In genomic region chr1:169934005-169934725, GRCm38 (mm10) we compare ENCODE assay signal across 9 mouse cellular contexts. TPM values are rescaled to one million over a fixed set of nuclear protein-coding genes. Genes with fewer than 3 reads are reported as not detected.
DNase-seq lines count a peak whose midpoint lies in the region; ATAC-seq lines count a peak whose summit lies in the region.
"Had no signal": no experiment of that assay in that cellular context is flagged by ENCODE, and none has a peak within 500 bp of the region (broad histone marks: within the 10 kb centered on the region; RNA-seq: fewer than 3 reads in every experiment).

No protein-coding gene starts in this region.

- peaks cover 15% of the 10 kb centered on the region for H3K4me1 ChIP-seq in forebrain, embryonic 13.5 days
- peaks cover 5% of the 10 kb centered on the region for H3K4me1 ChIP-seq in hindbrain, embryonic 14.5 days (replicated peaks; ENCODE audit: control insufficient read depth, insufficient read depth, low read length)
- peaks cover 26% of the 10 kb centered on the region for H3K4me1 ChIP-seq in midbrain, embryonic 15.5 days

- ATAC-seq in cerebellum, adult (ENCODE audit: insufficient number of reproducible peaks, low FRiP score, low TSS enrichment) = peak; percentile 54
- ATAC-seq in forebrain, embryonic 13.5 days = peak; percentile 81
- peak; percentile 84 for ATAC-seq in hindbrain, embryonic 14.5 days (ENCODE audit: low FRiP score)
- peak; percentile 83 for ATAC-seq in midbrain, embryonic 15.5 days (replicated peaks)

- H3K4me3 ChIP-seq in forebrain, embryonic 13.5 days = peak overlapping the region; percentile 30
- H3K4me3 ChIP-seq in hindbrain, embryonic 14.5 days (replicated peaks; ENCODE audit: low read length) = peak overlapping the region; percentile 19
- H3K4me3 ChIP-seq in midbrain, embryonic 15.5 days = peak overlapping the region; percentile 33
- H3K4me3 ChIP-seq: myocyte had no signal

- peak overlapping the region; percentile 51 for H3K4me2 ChIP-seq in forebrain, embryonic 13.5 days
- H3K4me2 ChIP-seq in hindbrain, embryonic 14.5 days (replicated peaks) = peak overlapping the region; percentile 50
- H3K4me2 ChIP-seq in midbrain, embryonic 15.5 days = peak overlapping the region; percentile 54

- no peaks in the 10 kb centered on the region for H3K27me3 ChIP-seq in forebrain, embryonic 13.5 days
- H3K27me3 ChIP-seq in hindbrain, embryonic 14.5 days (ENCODE audit: control insufficient read depth, insufficient read depth, low read length) = no peaks in the 10 kb centered on the region
- H3K27me3 ChIP-seq in midbrain, embryonic 15.5 days (replicated peaks) = no peaks in the 10 kb centered on the region

- peak overlapping the region; percentile 23; the same call in 1 of the 2 replicates for H3K9ac ChIP-seq in forebrain, embryonic 13.5 days
- peak overlapping the region; percentile 44; the same call in 1 of the 2 replicates for H3K9ac ChIP-seq in hindbrain, embryonic 14.5 days
- H3K9ac ChIP-seq in midbrain, embryonic 15.5 days = no peak overlapping the region

- H3K9me3 ChIP-seq in forebrain, embryonic 13.5 days (replicated peaks) = no peaks in the 10 kb centered on the region
- no peaks in the 10 kb centered on the region for H3K9me3 ChIP-seq in hindbrain, embryonic 14.5 days (ENCODE audit: control insufficient read depth, low read length)
- H3K9me3 ChIP-seq in midbrain, embryonic 15.5 days = no peaks in the 10 kb centered on the region

- no peaks in the 10 kb centered on the region for H3K36me3 ChIP-seq in forebrain, embryonic 13.5 days (ENCODE audit: poor library complexity, severe bottlenecking)
- no peaks in the 10 kb centered on the region for H3K36me3 ChIP-seq in hindbrain, embryonic 14.5 days (replicated peaks; ENCODE audit: control insufficient read depth, insufficient read depth)
- no peaks in the 10 kb centered on the region for H3K36me3 ChIP-seq in midbrain, embryonic 15.5 days (replicated peaks)

- 27% methylated on average over 16 of the region's 16 CpGs for WGBS in forebrain, embryonic 13.5 days
- WGBS in hindbrain, embryonic 14.5 days = 23% methylated on average over 16 of the region's 16 CpGs
- WGBS in midbrain, embryonic 15.5 days = 20% methylated on average over 16 of the region's 16 CpGs

- intact Hi-C loops in left cerebral cortex, postnatal 14 days (cut with DNase I) = no loop called here

- H3K27ac ChIP-seq in forebrain, embryonic 13.5 days = peak overlapping the region; percentile 54
- H3K27ac ChIP-seq in hindbrain, embryonic 14.5 days = peak overlapping the region; percentile 34
- peak overlapping the region; percentile 70 for H3K27ac ChIP-seq in midbrain, embryonic 15.5 days

- DNase-seq in right cerebral cortex, adult 18-20 months = peak; percentile 55
- DNase-seq in right cerebral cortex, postnatal 36 days (ENCODE audit: low spot score in 2 of 2) = no peak
- peak; percentile 81 for DNase-seq in hindbrain, embryonic 14.5 days (ENCODE audit: low spot score)
- DNase-seq in left cerebral cortex, postnatal 14 days (ENCODE audit: low spot score in 2 of 2) = peak; percentile 58 to 70
- DNase-seq in thymus, postnatal 14 days = peak; percentile 43

RNA-seq across cellular contexts. Expression of gene Ccdc190, which starts 5.7 kb away (rescaled TPM):
- 0.81 and 0.93 TPM in 2 replicates for polyA plus RNA-seq in forebrain, embryonic 13.5 days (2015; fragmentation: Nextera tagmentation; extraction: Ambion mirVana)
- 4.7 and 4.8 TPM in 2 replicates for polyA plus RNA-seq in hindbrain, embryonic 14.5 days (2014; fragmentation: Nextera tagmentation; extraction: Ambion mirVana)
- 10 to 100 TPM; 10.6 to 15.9 TPM for total RNA-seq in left cerebral cortex, postnatal 14 days (2021)
- 3.3 and 4.4 TPM in 2 replicates for polyA plus RNA-seq in midbrain, embryonic 15.5 days (2015; fragmentation: Nextera tagmentation; extraction: Ambion mirVana)
- polyA plus RNA-seq: myocyte had no signal

RNA-seq across cellular contexts. Expression of gene Hsd17b7, which starts 34.9 kb away (rescaled TPM):
- 14.2 and 18.1 TPM in 2 replicates for polyA plus RNA-seq in forebrain, embryonic 13.5 days (2015; fragmentation: Nextera tagmentation; extraction: Ambion mirVana)
- polyA plus RNA-seq in hindbrain, embryonic 14.5 days (2014; fragmentation: Nextera tagmentation; extraction: Ambion mirVana) = 30.6 and 35.8 TPM in 2 replicates
- 10 to 100 TPM; 16.6 to 19.8 TPM for total RNA-seq in left cerebral cortex, postnatal 14 days (2021)
- polyA plus RNA-seq in midbrain, embryonic 15.5 days (2015; fragmentation: Nextera tagmentation; extraction: Ambion mirVana) = 19.5 and 19.9 TPM in 2 replicates

Comparison
In these comparisons a context has a peak if more than half of its experiments do, and no peak if none do; other contexts are left out.
1. DNase-seq: peak in right cerebral cortex, adult 18-20 months (single experiment), hindbrain, embryonic 14.5 days (single experiment), left cerebral cortex, postnatal 14 days (2 of 2) and thymus, postnatal 14 days (single experiment); none in right cerebral cortex, postnatal 36 days (0 of 2).
2. Peak in every context shown above with its lines, with median percentiles within 50 percentile points of each other: ATAC-seq, H3K27ac ChIP-seq, H3K4me2 ChIP-seq and H3K4me3 ChIP-seq.